Mouse (Mus musculus) layer of hippocampus, adult 9-10 months (tissue): ENCODE data around the gene Olfr1362.

Experiments used
- DNase-seq: peaks from one replicate; pipeline ENCODE4 v3.0.0; 2022; ENCODE audit warnings: low spot score

Olfr1362 gene

GRCm38 (mm10) chr13:21613922-21614321, at the start of gene Olfr1362:
Gene Olfr1362, minus strand, starts transcription at chr13:21614022.
- DNase-seq = no peak

- DNase-seq = no peak
Measured at GRCm38 (mm10) chr13:21663286-21663685, 49.5 kb upstream of the Olfr1362 start, which contains the start of gene Olfr1361. Gene Olfr1361, minus strand, starts transcription at chr13:21663386.

- no peak for DNase-seq
Measured at GRCm38 (mm10) chr13:21642418-21642817, 28.6 kb upstream of the Olfr1362 start, which contains the start of gene Olfr11. Gene Olfr11, minus strand, starts transcription at chr13:21642518.

- no peak for DNase-seq
Measured at GRCm38 (mm10) chr13:21591618-21592017, 22.2 kb downstream of the Olfr1362 start.

- DNase-seq = no peak
Measured at GRCm38 (mm10) chr13:21581659-21582058, 32.2 kb downstream of the Olfr1362 start, which contains the start of gene Olfr1364. Gene Olfr1364, minus strand, starts transcription at chr13:21581759.
